Mouse (Mus musculus) MEL-GATA-1-ER (cell line): ENCODE measurements around the gene Ppp2r1b.
A peak's percentile ranks its signal among the peaks of the same experiment; 100 is the strongest.

ENCODE experiments used
- DNase-seq: peaks from one replicate; pipeline ENCODE4 v3.0.0-alpha.2; 2012; ENCODE audit warnings: low read depth; ENCODE audit errors: extremely low read depth

Ppp2r1b gene

DNA sequence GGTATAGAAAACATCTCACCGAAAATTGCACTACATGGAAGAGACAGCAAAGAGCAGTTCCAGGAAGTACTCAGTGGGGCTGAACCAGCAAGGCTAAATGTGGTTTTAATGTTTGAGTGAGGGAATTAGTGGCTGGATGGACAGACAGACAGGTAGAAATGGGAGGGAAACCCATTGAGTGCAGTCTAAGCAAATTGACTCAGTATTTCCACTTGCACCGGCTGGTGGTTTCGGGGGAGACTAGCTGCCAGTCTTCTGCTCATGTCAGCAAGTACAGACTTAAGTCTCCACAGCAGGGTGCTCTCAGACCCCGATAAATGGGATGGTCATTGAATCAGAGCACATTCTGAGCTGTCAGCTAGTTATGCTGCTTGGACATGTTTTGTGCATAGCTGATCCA, 9.0 kb upstream of the Ppp2r1b start:
- DNase-seq, result no peak

- DNase-seq, result peak; percentile 80
Measured at GRCm38 (mm10) chr9:50841079-50841789, 3.9 kb upstream of the Ppp2r1b start.

- no peak for DNase-seq
Measured at GRCm38 (mm10) chr9:50845547-50845946, 446 bp downstream of the Ppp2r1b start.

- DNase-seq, result no peak
Measured at GRCm38 (mm10) chr9:50847133-50847532, 2.0 kb downstream of the Ppp2r1b start.

DNA sequence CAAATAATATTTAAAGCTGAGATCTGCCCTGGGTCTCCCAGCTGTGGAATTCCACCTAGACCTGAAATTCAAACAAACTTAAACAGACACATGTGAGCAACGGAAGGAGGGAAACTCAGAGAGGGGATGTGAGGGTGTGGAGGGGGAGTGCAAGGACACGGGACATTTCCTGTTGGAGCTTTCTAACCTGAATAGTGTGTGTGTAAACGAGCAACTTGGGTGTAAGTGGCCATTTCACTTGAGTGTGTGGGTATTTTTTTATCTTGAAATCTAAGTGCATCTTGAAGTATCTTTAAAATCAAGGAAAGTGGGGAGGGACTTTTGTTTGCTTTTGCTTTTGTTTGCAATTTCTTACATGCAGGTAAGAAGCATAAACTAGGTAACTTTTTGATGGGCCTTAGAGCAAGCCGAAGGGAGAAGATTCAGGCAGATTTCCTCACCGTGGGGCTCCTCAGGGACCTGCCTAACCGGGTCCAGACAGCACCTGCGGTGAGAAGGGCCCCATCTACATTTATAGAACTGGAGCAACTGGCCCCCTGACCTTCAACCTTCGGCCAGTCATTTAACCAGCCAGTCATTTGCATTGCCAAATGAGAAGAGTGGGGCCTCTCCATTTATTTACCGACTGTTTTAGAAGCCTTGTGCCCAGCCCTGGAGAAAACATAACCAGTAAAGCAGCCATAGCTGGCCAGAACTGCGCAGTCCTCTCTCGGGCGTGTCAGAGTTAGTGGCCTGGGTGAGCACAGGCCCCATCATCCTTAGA, 2.7 kb downstream of the Ppp2r1b start:
- no peak for DNase-seq

DNA sequence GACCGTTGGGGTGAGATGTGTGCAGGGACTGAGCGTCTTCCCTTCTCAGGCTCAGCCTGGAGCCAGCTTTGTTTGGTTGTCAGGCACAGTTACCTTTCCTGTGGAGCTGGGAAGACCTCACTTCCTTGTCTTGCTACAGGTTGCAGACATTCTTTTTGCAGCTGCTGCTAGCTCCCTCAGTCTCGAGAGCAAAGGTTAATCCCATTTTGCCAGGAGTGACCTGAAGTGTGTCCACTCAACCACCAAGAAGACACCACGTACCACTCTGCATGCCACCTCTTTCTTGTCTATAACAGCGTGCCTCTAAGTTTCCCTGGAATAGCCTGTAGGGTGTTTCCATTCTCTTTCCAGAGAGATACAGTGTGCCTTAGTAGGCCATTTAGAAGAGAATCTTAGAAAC, 3.7 kb downstream of the Ppp2r1b start:
- DNase-seq, result no peak

- no peak for DNase-seq
Measured at GRCm38 (mm10) chr9:50849249-50849648, 4.1 kb downstream of the Ppp2r1b start.

- no peak for DNase-seq
Measured at GRCm38 (mm10) chr9:50849755-50850154, 4.7 kb downstream of the Ppp2r1b start.

DNA sequence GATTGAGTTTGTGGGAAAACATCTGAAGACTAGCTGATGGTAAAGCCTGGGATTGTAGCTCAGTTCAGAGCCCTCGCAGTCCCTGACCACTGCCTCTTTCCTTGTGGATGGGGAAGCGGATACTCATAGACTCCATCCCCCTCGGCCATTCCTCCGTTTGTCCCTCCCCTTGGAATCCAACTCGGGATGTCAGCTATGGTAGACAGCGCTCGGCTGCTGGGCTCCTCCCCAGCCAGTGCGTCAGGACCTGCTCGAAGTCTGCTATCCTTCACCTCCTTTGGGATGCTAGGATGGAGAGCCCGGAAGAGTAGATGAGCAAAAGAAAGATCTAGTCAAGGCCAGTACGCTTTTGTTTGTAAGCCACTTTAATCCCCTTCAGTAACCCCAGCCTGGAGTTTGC, 5.2 kb downstream of the Ppp2r1b start:
- no peak for DNase-seq

- DNase-seq, result no peak
Measured at GRCm38 (mm10) chr9:50850713-50851112, 5.6 kb downstream of the Ppp2r1b start.

DNA sequence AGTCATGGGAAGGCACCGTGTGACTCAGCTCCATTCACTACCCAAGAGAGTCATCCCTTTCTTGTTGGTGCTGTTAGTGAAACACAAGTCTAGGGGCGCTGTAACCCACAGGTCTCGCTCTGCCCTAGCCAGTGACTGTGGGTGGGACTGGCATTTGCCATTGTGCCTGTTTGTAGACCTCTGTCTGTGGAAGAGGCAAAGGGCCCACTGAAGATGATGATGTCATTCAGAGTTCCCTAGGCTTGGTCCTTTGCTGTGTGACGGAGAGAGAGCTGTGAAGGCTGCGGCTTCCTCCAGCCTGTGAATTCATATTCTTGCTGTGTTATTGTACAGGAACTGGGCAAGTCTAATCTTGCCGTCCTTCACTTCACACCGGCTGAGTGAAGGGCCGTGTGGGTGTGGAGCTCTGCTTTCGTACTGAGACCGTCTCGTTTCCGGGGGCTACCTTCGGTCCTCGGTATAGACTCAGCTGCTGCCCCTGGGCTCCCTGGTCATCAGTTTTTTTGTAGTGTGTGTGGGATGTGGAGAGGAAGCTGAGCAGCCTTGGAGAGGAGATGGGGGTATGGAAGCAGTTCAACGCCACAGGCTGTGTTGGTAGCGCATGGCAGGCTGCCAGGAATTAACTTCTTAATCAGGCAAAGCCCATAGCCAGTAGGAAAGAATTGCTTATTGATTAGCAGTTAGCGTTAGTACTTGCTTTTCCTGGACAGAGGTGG, 7.7 kb downstream of the Ppp2r1b start:
- no peak for DNase-seq

DNA sequence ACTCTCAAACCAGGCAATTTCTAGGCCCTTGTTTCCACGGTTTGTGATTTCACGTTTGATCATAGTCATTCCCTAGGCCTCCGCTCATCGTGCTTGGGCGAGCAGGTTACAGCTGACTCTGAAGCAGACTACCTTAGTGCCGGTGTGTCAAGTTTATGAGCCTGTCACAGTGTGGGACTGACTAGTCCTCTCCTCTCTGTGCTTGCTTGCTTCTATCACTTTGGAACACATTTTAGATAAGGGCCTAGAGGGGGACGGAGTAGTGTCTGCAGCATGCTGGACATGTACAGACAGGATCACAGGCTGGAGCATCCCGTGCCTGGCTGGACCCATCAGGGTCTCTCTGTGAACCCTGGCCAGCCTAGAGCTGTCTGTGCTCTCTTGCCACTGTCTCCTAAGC, 9.3 kb downstream of the Ppp2r1b start:
- DNase-seq, result no peak

GRCm38 (mm10) chr9:50855133-50855766, 10.1 kb downstream of the Ppp2r1b start:
- DNase-seq, result no peak

- no peak for DNase-seq
Measured at GRCm38 (mm10) chr9:50855780-50856179, 10.7 kb downstream of the Ppp2r1b start.

DNA sequence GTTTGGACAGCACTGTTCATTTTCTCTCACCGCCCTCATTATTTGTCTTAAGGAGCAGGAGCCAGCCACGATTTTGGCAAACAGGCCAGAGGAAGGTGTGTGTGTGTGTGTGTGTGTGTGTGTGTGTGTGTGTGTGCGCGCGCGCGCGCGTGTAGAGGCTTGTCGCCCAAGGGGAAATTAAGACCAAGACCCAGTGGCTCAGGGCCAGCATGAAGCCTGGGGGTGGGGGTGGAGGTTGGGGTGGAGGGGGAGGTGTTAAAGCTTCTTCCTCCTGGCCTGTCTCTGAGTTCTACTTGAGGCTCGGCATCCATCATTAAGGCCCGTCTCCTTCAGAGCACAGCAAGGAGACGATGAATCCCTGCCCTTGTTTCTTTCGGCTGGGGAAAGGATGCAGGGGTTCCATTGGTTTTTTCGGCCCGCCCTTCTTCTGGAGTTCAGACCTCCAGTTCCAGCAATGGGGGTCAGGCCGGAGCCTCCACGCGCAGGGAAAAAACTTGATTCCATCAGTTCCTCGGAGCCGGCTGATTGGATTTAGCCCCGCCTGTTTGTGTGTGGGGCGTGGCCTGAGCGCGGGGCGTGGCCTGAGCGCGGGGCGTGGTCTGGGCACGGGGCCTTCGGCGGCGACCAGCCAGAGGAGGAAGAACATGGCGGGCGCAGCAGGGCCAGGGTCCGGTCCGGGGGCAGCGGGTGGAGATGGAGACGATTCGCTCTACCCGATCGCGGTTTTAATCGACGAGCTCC, 11.4 kb downstream of the Ppp2r1b start:
- no peak for DNase-seq

DNA sequence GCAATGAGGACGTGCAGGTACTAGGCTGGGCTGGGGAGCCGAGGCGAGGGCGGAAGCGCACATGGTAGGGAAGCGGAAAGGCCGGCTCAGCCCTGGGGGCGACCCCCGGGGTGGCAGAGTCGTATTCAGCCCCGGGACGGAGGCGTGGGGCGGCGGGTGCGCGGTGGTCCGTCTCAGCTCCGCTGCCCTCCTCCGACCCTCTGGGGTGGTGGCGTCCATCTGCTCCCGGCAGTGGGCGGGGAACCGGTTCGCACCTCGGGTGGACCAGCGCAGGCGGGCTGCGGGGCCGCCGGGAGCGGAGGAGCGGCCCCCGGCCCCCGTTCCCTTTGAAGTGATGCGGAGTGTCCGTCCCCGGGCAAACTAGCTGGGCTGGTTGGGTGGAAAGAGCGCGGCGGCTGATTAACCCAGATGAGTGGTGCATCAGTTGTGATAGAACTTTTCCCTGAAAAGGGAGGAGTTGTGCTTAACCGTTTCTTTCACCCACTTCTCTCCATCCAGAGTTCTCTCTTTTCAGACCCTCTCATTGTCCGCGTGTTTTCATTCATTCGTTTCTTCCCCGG, 12.1 kb downstream of the Ppp2r1b start:
- no peak for DNase-seq

GRCm38 (mm10) chr9:50858681-50859080, 13.6 kb downstream of the Ppp2r1b start:
- no peak for DNase-seq

- no peak for DNase-seq
Measured at GRCm38 (mm10) chr9:50861119-50861839, 16.2 kb downstream of the Ppp2r1b start.

DNA sequence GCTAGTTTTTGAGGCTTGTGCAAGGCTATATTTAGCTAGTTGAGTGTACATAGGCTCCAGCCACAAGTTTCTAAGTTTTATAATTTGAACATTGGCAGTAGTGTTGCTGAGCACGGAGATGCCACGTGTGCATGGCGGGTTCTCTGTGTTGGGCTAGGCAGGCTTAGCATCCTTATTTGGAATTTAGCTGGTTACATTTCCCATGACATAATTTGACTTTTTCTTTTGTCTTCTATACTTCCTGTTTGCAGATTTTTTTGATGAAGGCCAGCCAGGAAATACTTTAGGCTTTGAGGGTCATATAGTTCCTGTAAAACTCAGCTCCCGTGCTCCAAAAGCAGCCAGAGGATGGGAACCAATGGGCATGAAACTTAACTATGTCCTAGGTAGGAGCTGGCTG, 18.7 kb downstream of the Ppp2r1b start:
- DNase-seq, result no peak

DNA sequence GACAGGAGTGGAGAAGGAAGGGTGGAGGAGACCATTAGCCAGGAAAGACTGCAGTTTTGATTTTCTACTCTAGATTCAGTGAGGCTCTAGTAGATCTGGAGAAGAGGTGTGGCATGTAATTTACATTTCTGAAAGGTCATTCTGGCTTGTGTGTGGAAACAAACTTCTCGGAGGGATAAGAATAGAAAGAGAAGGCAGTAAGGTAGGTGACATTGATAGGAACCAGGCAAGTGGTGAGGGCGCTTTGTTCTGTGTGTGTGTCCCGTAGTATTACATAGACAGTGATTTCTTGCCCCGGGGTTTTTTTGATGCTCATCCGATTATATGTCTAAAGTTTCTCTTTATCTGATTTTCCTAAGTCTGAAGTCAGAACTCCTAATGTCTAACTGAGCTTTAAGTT, 19.8 kb downstream of the Ppp2r1b start:
- DNase-seq, result no peak
